Mouse (Mus musculus) forebrain, postnatal 0 days (tissue): ENCODE data around the gene Dclk2. TPM values are rescaled to one million over a fixed set of nuclear protein-coding genes. Genes with fewer than 3 reads are reported as not detected.

ENCODE experiments used
- ATAC-seq: fragments of 200-750 bp; cut with Nextera tagmentation; 2 replicates; pipeline ENCODE4 v1.8.0; 2017; ENCODE audit warnings: mild to moderate bottlenecking, moderate library complexity
- DNase-seq: peaks from one replicate; pipeline ENCODE4 v3.0.0-alpha.2; 2015
- H3K27ac ChIP-seq: fragments of 300-500 bp; sonication (generic); 2 replicates; pipeline ENCODE4 v1.5.1; 2014; ENCODE audit warnings: low read depth, mild to moderate bottlenecking, antibody characterized with exemption, low read length, moderate library complexity, mixed read lengths
- H3K27me3 ChIP-seq: fragments of 300-500 bp; sonication (generic); 2 replicates; pipeline ENCODE4 v1.6.1; 2014; ENCODE audit warnings: mild to moderate bottlenecking, low read length, mixed read lengths; ENCODE audit not compliant: insufficient read depth
- H3K36me3 ChIP-seq: fragments of 300-500 bp; sonication (generic); 2 replicates; pipeline ENCODE4 v1.6.1; 2014; ENCODE audit warnings: mild to moderate bottlenecking, moderate library complexity; ENCODE audit not compliant: insufficient read depth
- H3K4me1 ChIP-seq: fragments of 300-500 bp; sonication (generic); 2 replicates; pipeline ENCODE4 v1.6.1; 2014; ENCODE audit warnings: antibody characterized with exemption; ENCODE audit not compliant: insufficient read depth
- H3K4me2 ChIP-seq: fragments of 300-500 bp; sonication (generic); 2 replicates; pipeline ENCODE4 v1.6.1; 2014; ENCODE audit warnings: low read depth, mild to moderate bottlenecking, moderate library complexity
- H3K4me3 ChIP-seq: fragments of 300-500 bp; sonication (generic); 2 replicates; pipeline ENCODE4 v1.5.1; 2014; ENCODE audit warnings: low read depth, low read length, mixed read lengths
- H3K9ac ChIP-seq: fragments of 300-500 bp; sonication (generic); 2 replicates; pipeline ENCODE4 v1.6.1; 2014; ENCODE audit warnings: mild to moderate bottlenecking
- H3K9me3 ChIP-seq: fragments of 300-500 bp; sonication (generic); 2 replicates; pipeline ENCODE4 v1.6.1; 2016; ENCODE audit warnings: low read length
- CTCF ChIP-seq: sonication (generic); IDR thresholded peaks from 2 replicates; pipeline ENCODE4 v1.5.1; 2016; ENCODE audit warnings: antibody characterized with exemption, control low read depth, low read depth
- WGBS: fragments of 180-500 bp; shearing (Covaris S2); extraction: QIAGEN DNeasy Blood & Tissue Kit; methylation state at CpG from one replicate; pipeline ENCODE4 v1.1.7; 2014; 5-methylcytosine and 5-hydroxymethylcytosine counted together
- polyA plus RNA-seq: library from polyadenylated mRNA; unstranded; fragments of >200 nt; fragmentation: Nextera tagmentation; extraction: Ambion mirVana; gene quantifications from 2 replicates; pipeline ENCODE4 v1.2.1, GENCODE M21; 2015
- total RNA-seq: library from RNA; depleted of rRNA; stranded (reverse); fragments of >200 nt; gene quantifications from 2 replicates; pipeline ENCODE4 v1.2.3, GENCODE M21; 2014

Gene Dclk2
- total and polyA plus RNA-seq, 2 experiments from 2014 or later: 72.4 to 166 TPM

DNA sequence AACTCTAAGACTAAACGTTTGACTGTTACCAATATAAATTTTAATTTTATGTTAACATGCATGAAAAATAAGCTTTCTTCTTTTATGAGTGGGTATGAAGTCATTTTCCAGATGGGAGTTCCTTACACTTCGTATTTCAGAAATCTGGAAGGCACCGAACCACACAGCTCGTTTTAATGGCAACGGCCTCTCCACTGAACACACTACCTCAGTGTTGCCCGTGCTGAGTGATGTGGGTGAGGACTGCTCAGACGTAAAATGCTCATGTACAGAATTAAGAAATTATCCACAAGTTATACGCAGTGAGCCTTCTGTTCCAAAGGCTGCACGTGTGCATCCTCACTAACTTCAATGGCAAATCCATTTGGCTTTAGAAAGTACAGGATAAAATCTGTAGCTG, 113.8 kb downstream of the Dclk2 start:
- Histone ChIP-seq H3K27ac (no peak overlapping the region), H3K4me2 (no peak overlapping the region), H3K9me3 (no peaks in the 10 kb centered on the region), H3K4me1 (peaks cover 4% of the 10 kb centered on the region; the same call in 1 of the 2 replicates), H3K4me3 (no peak overlapping the region), H3K36me3 (peaks cover 25% of the 10 kb centered on the region), H3K27me3 (no peaks in the 10 kb centered on the region), H3K9ac (no peak overlapping the region)
- no peak for TF ChIP-seq CTCF
- ATAC-seq (peak; percentile 57), DNase-seq (no peak)
- WGBS: 68% methylated on average over 9 of the region's 9 CpGs

GRCm38 (mm10) chr3:86804265-86804664, 116.4 kb downstream of the Dclk2 start:
- no peak for TF ChIP-seq CTCF
- no peaks in the 10 kb centered on the region for H3K9me3 ChIP-seq
- no peak overlapping the region for H3K4me2 ChIP-seq
- no peak overlapping the region for H3K9ac ChIP-seq
- DNase-seq (no peak), ATAC-seq (no peak)
- H3K36me3 ChIP-seq: peaks cover 27% of the 10 kb centered on the region
- WGBS: 77% methylated on average over 9 of the region's 9 CpGs
- no peak overlapping the region for H3K27ac ChIP-seq
- no peaks in the 10 kb centered on the region for H3K27me3 ChIP-seq
- no peak overlapping the region for H3K4me3 ChIP-seq
- H3K4me1 ChIP-seq: peaks cover 4% of the 10 kb centered on the region; the same call in 1 of the 2 replicates

GRCm38 (mm10) chr3:86802825-86803224, 117.8 kb downstream of the Dclk2 start:
- ATAC-seq (peak; percentile 42), DNase-seq (no peak)
- peaks cover 40% of the 10 kb centered on the region for H3K36me3 ChIP-seq
- no peak overlapping the region for H3K4me2 ChIP-seq
- 65% methylated on average over 8 of the region's 8 CpGs for WGBS
- H3K9ac ChIP-seq: no peak overlapping the region
- peaks cover 4% of the 10 kb centered on the region; the same call in 1 of the 2 replicates for H3K4me1 ChIP-seq
- no peak overlapping the region for H3K27ac ChIP-seq
- no peak overlapping the region for H3K4me3 ChIP-seq
- TF ChIP-seq CTCF: no peak
- no peaks in the 10 kb centered on the region for H3K27me3 ChIP-seq
- H3K9me3 ChIP-seq: no peaks in the 10 kb centered on the region

- no peak for TF ChIP-seq CTCF
- WGBS: 76% methylated on average over 8 of the region's 8 CpGs
- Histone ChIP-seq H3K4me3 (no peak overlapping the region), H3K9ac (no peak overlapping the region), H3K27me3 (no peaks in the 10 kb centered on the region), H3K4me2 (no peak overlapping the region), H3K36me3 (peaks cover 52% of the 10 kb centered on the region), H3K9me3 (no peaks in the 10 kb centered on the region), H3K27ac (no peak overlapping the region), H3K4me1 (peaks cover 4% of the 10 kb centered on the region; the same call in 1 of the 2 replicates)
- ATAC-seq (no peak), DNase-seq (no peak)
Observed at GRCm38 (mm10) chr3:86800841-86801240, 119.8 kb downstream of the Dclk2 start.

DNA sequence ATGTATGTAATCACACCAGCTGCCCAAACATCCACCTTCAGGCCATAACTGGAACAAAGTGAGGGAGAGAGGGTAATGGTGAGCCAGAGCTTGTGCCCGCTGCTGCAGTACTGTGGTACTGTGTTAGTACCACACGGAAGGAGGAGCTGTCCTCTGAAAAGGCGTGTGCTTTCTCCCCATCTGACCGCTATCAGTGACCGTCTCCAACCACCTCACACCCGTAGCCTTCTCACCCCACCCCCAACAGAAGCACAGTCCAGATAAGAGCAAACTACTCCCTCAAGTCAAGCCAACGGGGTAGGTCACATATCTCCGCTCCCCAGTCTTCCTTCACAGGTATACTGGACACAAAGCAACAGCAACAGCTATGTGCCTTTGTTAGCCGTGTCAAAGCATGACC, 121.6 kb downstream of the Dclk2 start:
- Histone ChIP-seq H3K27ac (no peak overlapping the region), H3K9ac (no peak overlapping the region), H3K4me2 (no peak overlapping the region), H3K4me3 (no peak overlapping the region), H3K36me3 (peaks cover 48% of the 10 kb centered on the region), H3K4me1 (peaks cover 3% of the 10 kb centered on the region; the same call in 1 of the 2 replicates), H3K27me3 (no peaks in the 10 kb centered on the region), H3K9me3 (no peaks in the 10 kb centered on the region)
- no peak for DNase-seq
- ATAC-seq: no peak
- 96% methylated on average over 9 of the region's 9 CpGs for WGBS
- no peak for TF ChIP-seq CTCF

DNA sequence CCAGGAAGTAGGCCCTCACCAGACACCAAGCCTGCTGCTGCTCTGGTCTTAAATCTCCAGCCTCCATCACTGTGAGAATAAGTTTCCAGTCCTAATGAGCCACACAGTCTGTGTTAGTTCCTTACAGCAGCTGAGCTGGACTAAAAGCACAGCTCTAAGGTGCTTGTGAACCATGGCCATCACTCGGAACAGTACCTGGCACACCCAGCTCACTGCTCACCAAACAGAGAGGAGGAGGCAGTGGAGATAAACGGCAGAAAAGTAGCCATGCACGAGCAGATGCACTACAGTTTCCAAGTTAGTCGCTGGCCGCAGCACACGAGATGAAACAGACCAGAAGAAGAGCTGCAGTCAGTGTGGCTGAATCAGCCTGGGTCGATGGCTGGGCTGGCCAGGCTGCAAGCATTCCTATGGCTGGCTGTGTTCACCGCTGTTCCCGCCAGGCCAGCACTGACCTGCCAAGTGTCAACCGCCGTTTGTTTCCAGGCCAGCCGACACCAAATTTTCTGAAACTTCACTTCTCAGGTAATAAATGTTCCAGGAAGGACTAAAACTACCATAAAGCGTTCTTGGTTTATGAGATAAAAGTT, 122.7 kb downstream of the Dclk2 start:
- Histone ChIP-seq H3K4me2 (no peak overlapping the region), H3K9ac (no peak overlapping the region), H3K27me3 (no peaks in the 10 kb centered on the region), H3K4me3 (no peak overlapping the region), H3K9me3 (no peaks in the 10 kb centered on the region), H3K4me1 (no peaks in the 10 kb centered on the region), H3K36me3 (peaks cover 55% of the 10 kb centered on the region), H3K27ac (no peak overlapping the region)
- WGBS: 84% methylated on average over 13 of the region's 13 CpGs
- ATAC-seq (no peak), DNase-seq (no peak)
- TF ChIP-seq CTCF: no peak

DNA sequence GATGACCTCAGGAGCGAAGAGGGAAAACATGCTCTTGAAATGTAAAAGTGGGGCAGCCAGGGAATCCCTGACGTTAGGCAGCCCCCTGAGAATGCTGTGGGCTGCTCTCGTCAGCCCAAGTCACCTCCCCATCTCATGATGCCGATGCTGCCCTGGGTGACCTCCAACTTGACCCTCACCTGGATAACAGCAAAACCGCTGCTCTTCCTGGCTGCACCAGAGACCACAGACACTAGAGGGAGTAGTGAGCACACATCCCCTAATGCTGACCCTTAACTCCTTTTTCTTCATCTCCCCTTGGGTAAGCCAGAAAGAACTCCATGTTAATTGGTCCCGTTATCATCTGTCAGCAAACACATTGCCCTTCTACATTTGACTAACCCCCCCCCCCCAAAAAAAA, 123.9 kb downstream of the Dclk2 start:
- peak; percentile 68 for TF ChIP-seq CTCF
- Histone ChIP-seq H3K4me3 (no peak overlapping the region), H3K9ac (no peak overlapping the region), H3K9me3 (no peaks in the 10 kb centered on the region), H3K4me1 (no peaks in the 10 kb centered on the region), H3K27me3 (no peaks in the 10 kb centered on the region), H3K4me2 (no peak overlapping the region), H3K27ac (no peak overlapping the region), H3K36me3 (peaks cover 63% of the 10 kb centered on the region)
- WGBS: 47% methylated on average over 6 of the region's 6 CpGs
- DNase-seq (no peak), ATAC-seq (no peak)
